Comparison of ENCODE assay signal across 8 mouse cellular contexts in the genomic region with DNA sequence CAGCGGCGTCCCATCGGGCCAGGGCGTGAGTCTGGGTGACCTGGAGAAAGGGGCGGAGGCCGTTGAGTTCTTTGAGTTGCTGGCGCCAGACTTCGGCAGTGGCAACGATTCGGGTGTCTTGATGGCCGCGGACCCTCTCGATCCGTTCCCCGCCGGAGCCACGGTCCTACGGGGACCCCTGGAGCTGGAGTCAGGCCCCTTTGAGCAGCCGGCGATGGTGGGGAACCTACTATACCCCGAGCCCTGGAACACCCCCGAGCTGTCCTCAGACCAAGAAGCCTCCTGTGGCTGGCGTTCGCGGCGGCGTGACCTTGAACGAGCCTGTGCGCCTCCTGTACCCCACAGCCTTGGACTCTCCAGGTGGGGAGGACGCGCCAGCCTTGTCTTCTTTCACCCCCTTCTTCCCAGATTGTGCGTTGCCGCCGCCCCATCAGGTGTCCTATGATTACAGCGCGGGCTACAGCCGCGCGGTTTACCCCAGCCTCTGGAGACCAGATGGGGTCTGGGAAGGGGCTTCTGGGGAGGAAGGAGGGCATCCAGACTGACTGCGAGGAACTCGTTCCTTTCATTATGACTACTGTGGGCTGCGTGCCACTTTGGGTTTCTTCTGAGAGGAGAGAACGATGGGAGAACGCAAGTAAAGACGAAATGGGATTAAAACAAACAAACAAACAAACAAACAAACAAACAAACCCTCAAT. TPM values are rescaled to one million over a fixed set of nuclear protein-coding genes. Genes with fewer than 3 reads are reported as not detected.
DNase-seq lines count a peak whose midpoint lies in the region; ATAC-seq and TF ChIP-seq lines count a peak whose summit lies in the region.

No protein-coding gene starts in this region.

- peak overlapping the region; percentile 56 for H3K9ac ChIP-seq in intestine, embryonic 15.5 days

- peak overlapping the region; percentile 81 for H3K27ac ChIP-seq in heart, embryonic 10.5 days
- H3K27ac ChIP-seq in embryonic fibroblast, embryonic 13.5 days (ENCODE audit: insufficient read depth, low read length) = no peak overlapping the region
- H3K27ac ChIP-seq in intestine, embryonic 15.5 days = no peak overlapping the region

- DNase-seq in heart, embryonic 10.5 days (ENCODE audit: low spot score) = no peak
- no peak for DNase-seq in heart, postnatal 4 days
- DNase-seq in Patski (ENCODE audit: low read depth, low spot score) = no peak
- DNase-seq in neural tube, embryonic 10.5 days (ENCODE audit: extremely low spot score, low spot score) = peak; percentile 74
- no peak for DNase-seq in thymus, adult 18-20 months
- no peak for DNase-seq in layer of hippocampus, postnatal 14 days (ENCODE audit: low spot score in 2 of 2)

- H3K36me3 ChIP-seq in heart, embryonic 10.5 days = no peaks in the 10 kb centered on the region
- H3K36me3 ChIP-seq in intestine, embryonic 15.5 days = no peaks in the 10 kb centered on the region

- in situ Hi-C loops in Patski (cut with MboI; ENCODE audit: low pct_unique_long_range_greater_than_20kb) = no loop called here

- peak overlapping the region; percentile 73 for H3K4me3 ChIP-seq in heart, embryonic 10.5 days
- peak overlapping the region; percentile 50 for H3K4me3 ChIP-seq in embryonic fibroblast, embryonic 13.5 days (ENCODE audit: insufficient read depth, low read length)
- H3K4me3 ChIP-seq in intestine, embryonic 15.5 days (replicated peaks) = peak overlapping the region; percentile 61

- CTCF ChIA-PET in Patski (lab: Charles Lee) = no interaction called here

- no peak for TF ChIP-seq CTCF in Patski (IDR thresholded peaks at IDR 0.05)
- no peak for TF ChIP-seq CTCF in embryonic fibroblast, embryonic 13.5 days (IDR thresholded peaks at IDR 0.05; ENCODE audit: borderline replicate concordance, insufficient read depth, low read length)

- H3K4me2 ChIP-seq in intestine, embryonic 15.5 days (replicated peaks) = peak overlapping the region; percentile 94

- H3K4me1 ChIP-seq in heart, embryonic 10.5 days = peaks cover 13% of the 10 kb centered on the region
- H3K4me1 ChIP-seq in embryonic fibroblast, embryonic 13.5 days (ENCODE audit: control insufficient read depth, insufficient read depth, low read length) = peaks cover 2% of the 10 kb centered on the region; the same call in 1 of the 2 replicates
- peaks cover 15% of the 10 kb centered on the region for H3K4me1 ChIP-seq in intestine, embryonic 15.5 days (replicated peaks)

- no peaks in the 10 kb centered on the region for H3K9me3 ChIP-seq in heart, embryonic 10.5 days
- no peaks in the 10 kb centered on the region for H3K9me3 ChIP-seq in intestine, embryonic 15.5 days

- POLR2A ChIA-PET in Patski (lab: Charles Lee) = no interaction called here

- under 1% methylated on average over 45 of the region's 45 CpGs for WGBS in heart, embryonic 10.5 days
- under 1% methylated on average over 45 of the region's 45 CpGs for WGBS in intestine, embryonic 15.5 days

- peak; percentile 21 for ATAC-seq in Patski
- peak; percentile 44 for ATAC-seq in intestine, embryonic 15.5 days

- no peak for TF ChIP-seq POLR2A in embryonic fibroblast, embryonic 13.5 days (IDR thresholded peaks at IDR 0.05; ENCODE audit: low read depth, low read length)

- peaks cover 37% of the 10 kb centered on the region for H3K27me3 ChIP-seq in heart, embryonic 10.5 days (ENCODE audit: insufficient read depth, poor library complexity, severe bottlenecking)
- H3K27me3 ChIP-seq in Patski = peaks cover 24% of the 10 kb centered on the region
- peaks cover 9% of the 10 kb centered on the region for H3K27me3 ChIP-seq in intestine, embryonic 15.5 days (replicated peaks)

RNA-seq across cellular contexts. Expression of gene Fam181b, which starts 1.2 kb away (rescaled TPM):
- 1.6 and 3.8 TPM in 2 replicates for polyA plus RNA-seq in heart, embryonic 10.5 days (2016; fragmentation: Nextera tagmentation; extraction: Ambion mirVana)
- 1 to 10 TPM; 5.4 to 5.7 TPM for total RNA-seq in heart, postnatal 4 days (2021)
- not detected for polyA plus RNA-seq in Patski (2021)
- 0.40 and 0.51 TPM in 2 replicates for polyA plus RNA-seq in embryonic fibroblast, embryonic 13.5 days (2011; ENCODE audit: insufficient read length, low read depth, missing spikeins)
- 3.5 and 4.8 TPM in 2 replicates for polyA plus RNA-seq in intestine, embryonic 15.5 days (2015; fragmentation: Nextera tagmentation; extraction: Ambion mirVana)
- total RNA-seq in layer of hippocampus, postnatal 14 days (2021) = 10 to 100 TPM; 22.2 to 22.7 TPM
